Mouse (Mus musculus): ENCODE measurements around the gene Brd1. TPM values are rescaled to one million over a fixed set of nuclear protein-coding genes. Genes with fewer than 3 reads are reported as not detected.
"Not testable (repeated sequence)": the region's sequence is repeated elsewhere in the genome, so short reads cannot be mapped to it uniquely, and the experiment has no call there.

Gene Brd1
- 10.5 and 11.3 TPM in 2 replicates for polyA plus RNA-seq (2015; fragmentation: Nextera tagmentation; extraction: Ambion mirVana)

DNA sequence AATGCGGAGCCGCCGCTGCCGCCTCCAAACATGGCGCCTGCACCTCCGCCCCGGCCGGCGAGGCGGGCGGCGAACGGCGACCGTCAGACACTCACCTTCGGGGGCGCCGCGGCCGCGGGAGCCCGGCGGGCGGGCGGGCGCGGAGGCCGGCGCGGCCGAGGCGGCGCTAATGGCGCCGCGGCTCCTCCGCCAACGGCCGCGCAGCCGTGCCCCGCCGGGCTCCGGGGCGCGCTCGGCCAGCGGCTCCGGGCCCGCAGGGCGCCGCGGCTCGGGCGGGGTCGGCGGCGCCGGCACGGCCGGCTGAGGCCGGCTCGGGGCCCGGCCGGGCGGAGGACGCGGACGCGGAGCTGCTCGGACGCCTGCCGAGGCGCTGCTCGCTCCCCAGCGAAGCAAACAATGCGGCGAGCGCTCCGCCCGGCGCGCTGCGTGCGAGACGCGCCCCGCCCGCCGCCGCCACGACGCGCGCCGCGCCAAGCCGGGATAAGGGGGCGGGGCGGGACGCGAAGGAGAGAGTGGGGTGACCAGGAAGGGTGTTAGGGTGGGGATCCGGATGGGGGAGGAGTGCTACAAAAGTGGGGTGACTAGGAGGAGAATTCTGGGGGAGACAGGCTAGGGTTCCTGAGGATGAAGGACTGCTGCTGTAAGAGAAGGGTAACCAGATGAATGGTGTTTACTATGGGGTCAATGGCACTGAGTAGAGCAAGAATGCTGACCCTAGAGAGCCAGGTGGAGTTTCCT, at the start of gene Brd1:
TSS of gene Brd1 (minus strand) at position 400 of the 738 bp plus-strand sequence.
- H3K9me3 ChIP-seq (replicated peaks) = no peaks in the 10 kb centered on the region
- ATAC-seq (replicated peaks; ENCODE audit: insufficient number of reproducible peaks, insufficient read depth, low FRiP score, low read depth) = peak; percentile 83
- no peaks in the 10 kb centered on the region for H3K27me3 ChIP-seq
- peak within 1 kb of the TSS; percentile 78 for H3K4me2 ChIP-seq
- H3K4me3 ChIP-seq = peak within 1 kb of the TSS; percentile 96
- under 1% methylated on average over 92 of the region's 103 CpGs for WGBS
- H3K9ac ChIP-seq = peak within 1 kb of the TSS; percentile 97
- H3K4me1 ChIP-seq (replicated peaks) = peaks cover 31% of the 10 kb centered on the region
- H3K27ac ChIP-seq = peak within 1 kb of the TSS; percentile 91
- peaks cover 13% of the 10 kb centered on the region for H3K36me3 ChIP-seq

DNA sequence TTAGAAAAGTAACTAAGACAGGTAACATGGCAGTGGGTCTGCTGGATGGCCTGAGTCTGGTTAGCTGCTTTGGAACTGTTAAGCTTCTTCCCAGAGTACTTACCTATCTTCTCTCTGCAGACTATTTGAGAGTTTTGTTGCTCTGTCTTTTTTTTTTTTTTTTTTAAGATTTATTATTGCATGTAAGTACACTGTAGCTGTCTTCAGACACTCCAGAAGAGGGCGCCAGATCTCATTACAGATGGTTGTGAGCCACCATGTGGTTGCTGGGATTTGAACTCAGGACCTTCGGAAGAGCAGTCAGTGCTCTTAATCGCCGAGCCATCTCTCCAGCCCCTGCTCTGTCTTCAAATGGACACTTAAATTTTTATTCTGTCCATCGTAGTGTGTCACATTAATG, 40.6 kb upstream of the Brd1 start:
- not testable (repeated sequence) for H3K4me1 ChIP-seq (replicated peaks); H3K4me3 ChIP-seq; ATAC-seq (replicated peaks; ENCODE audit: insufficient number of reproducible peaks, insufficient read depth, low FRiP score, low read depth); H3K27ac ChIP-seq; H3K9ac ChIP-seq; H3K9me3 ChIP-seq (replicated peaks); H3K27me3 ChIP-seq; H3K4me2 ChIP-seq
- peaks cover 26% of the 10 kb centered on the region; the same call in 1 of the 2 replicates for H3K36me3 ChIP-seq
- WGBS = 88% methylated on average over 5 of the region's 5 CpGs

DNA sequence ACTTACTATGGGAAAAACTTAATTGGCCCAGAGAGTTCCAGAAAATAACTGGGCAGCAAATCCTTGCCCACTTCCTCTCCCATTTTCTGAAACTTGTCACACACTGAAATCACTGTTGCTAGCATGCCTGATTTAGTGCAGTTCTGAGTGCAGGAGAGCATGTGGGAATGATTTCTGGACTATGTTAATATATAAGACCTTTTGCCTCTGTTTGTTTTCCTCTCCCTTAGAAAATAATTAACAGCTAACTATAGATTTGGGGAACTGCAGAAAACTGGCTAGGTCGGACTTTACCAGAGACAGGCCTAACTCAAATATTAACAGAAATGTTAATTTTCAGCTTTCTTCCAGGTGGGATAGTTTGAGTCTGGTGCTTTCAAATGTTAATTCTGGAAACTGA, 34.5 kb upstream of the Brd1 start:
- H3K27ac ChIP-seq = no peak overlapping the region
- H3K36me3 ChIP-seq = peaks cover 23% of the 10 kb centered on the region; the same call in 1 of the 2 replicates

DNA sequence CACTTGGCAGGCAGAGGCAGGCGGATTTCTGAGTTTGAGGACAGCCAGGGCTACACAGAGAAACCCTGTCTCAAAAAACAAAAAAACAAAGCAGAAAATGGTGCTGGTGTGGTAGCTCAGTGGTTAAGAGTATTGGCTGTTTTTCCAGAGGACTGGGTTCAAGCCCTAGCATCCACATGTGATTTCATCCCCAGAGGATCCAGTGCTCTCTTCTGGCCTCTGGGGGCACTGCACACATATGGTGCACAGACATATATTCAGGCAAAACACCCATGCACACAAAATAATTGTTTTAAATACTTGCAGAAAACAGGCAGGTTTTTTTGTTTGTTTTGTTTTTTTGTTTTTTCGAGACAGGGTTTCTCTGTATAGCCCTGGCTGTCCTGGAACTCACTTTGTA, 32.1 kb upstream of the Brd1 start:
- not testable (repeated sequence) for H3K27ac ChIP-seq; H3K9ac ChIP-seq; ATAC-seq (replicated peaks; ENCODE audit: insufficient number of reproducible peaks, insufficient read depth, low FRiP score, low read depth); H3K4me1 ChIP-seq (replicated peaks); H3K27me3 ChIP-seq; H3K4me3 ChIP-seq; H3K4me2 ChIP-seq; H3K9me3 ChIP-seq (replicated peaks)
- peaks cover 18% of the 10 kb centered on the region; the same call in 1 of the 2 replicates for H3K36me3 ChIP-seq
- 92% methylated on average over 2 of the region's 2 CpGs for WGBS

More for the DNA sequence above, 34.5 kb upstream of the Brd1 start:
- WGBS = 92% methylated on average over 1 of the region's 1 CpGs
- ATAC-seq (replicated peaks; ENCODE audit: insufficient number of reproducible peaks, insufficient read depth, low FRiP score, low read depth) = no peak
- no peak overlapping the region for H3K4me2 ChIP-seq
- H3K9me3 ChIP-seq (replicated peaks) = no peaks in the 10 kb centered on the region
- no peak overlapping the region for H3K9ac ChIP-seq
- H3K4me3 ChIP-seq = no peak overlapping the region
- H3K27me3 ChIP-seq = no peaks in the 10 kb centered on the region
- no peaks in the 10 kb centered on the region for H3K4me1 ChIP-seq (replicated peaks)

DNA sequence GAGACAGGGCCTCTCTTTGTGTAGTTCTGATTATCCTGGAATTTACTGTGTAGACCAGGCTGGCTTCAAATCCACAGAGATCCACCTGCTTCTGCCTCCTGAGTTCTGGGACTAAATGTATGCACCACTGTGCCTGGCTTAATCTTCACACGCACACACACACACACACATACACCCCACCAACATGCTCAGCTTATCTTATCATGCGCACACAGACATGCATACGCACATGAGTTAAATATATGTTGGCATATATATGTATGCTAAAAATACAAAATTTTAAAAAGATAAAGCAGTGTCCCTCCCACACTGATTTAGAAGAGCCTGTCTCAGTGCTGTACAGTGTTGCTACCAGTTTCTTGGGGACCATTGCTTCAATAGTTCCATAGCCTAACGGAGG, 27.5 kb upstream of the Brd1 start:
- no peak overlapping the region for H3K9ac ChIP-seq
- no peak overlapping the region for H3K4me2 ChIP-seq
- no peak overlapping the region for H3K27ac ChIP-seq
- no peak for ATAC-seq (replicated peaks; ENCODE audit: insufficient number of reproducible peaks, insufficient read depth, low FRiP score, low read depth)
- peaks cover 21% of the 10 kb centered on the region for H3K4me1 ChIP-seq (replicated peaks)
- 83% methylated on average over 4 of the region's 4 CpGs for WGBS
- H3K36me3 ChIP-seq = peaks cover 14% of the 10 kb centered on the region; the same call in 1 of the 2 replicates
- no peaks in the 10 kb centered on the region for H3K27me3 ChIP-seq
- H3K9me3 ChIP-seq (replicated peaks) = no peaks in the 10 kb centered on the region
- no peak overlapping the region for H3K4me3 ChIP-seq

DNA sequence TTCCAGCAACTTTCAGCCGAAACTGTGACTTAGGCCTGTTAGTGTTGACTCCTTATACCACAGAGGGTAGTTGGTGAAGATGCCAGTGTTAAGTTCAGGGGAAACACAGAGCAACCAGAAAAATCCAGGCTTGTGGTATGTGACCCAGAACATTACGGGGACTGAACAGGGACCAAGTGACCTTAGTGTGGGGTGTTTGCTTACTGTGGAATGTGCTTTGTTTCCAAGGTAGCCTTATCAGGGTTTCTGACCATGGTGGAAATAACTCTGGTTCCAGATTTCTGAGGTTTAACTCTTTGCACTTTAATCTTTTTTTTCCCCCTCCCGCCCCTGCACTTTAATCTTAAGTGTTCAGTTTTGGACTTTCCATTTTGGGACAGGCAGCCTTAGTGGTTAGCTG, 24.0 kb upstream of the Brd1 start:
- H3K4me1 ChIP-seq (replicated peaks) = peaks cover 26% of the 10 kb centered on the region
- H3K4me2 ChIP-seq = peak overlapping the region; percentile 41; the same call in 1 of the 2 replicates
- peaks cover 14% of the 10 kb centered on the region; the same call in 1 of the 2 replicates for H3K36me3 ChIP-seq
- H3K9me3 ChIP-seq (replicated peaks) = no peaks in the 10 kb centered on the region
- peak overlapping the region; percentile 84 for H3K27ac ChIP-seq
- H3K9ac ChIP-seq = no peak overlapping the region
- no peak overlapping the region for H3K4me3 ChIP-seq
- ATAC-seq (replicated peaks; ENCODE audit: insufficient number of reproducible peaks, insufficient read depth, low FRiP score, low read depth) = peak; percentile 44; the same call in 1 of the 2 replicates
- WGBS = 36% methylated on average over 3 of the region's 3 CpGs
- H3K27me3 ChIP-seq = no peaks in the 10 kb centered on the region

DNA sequence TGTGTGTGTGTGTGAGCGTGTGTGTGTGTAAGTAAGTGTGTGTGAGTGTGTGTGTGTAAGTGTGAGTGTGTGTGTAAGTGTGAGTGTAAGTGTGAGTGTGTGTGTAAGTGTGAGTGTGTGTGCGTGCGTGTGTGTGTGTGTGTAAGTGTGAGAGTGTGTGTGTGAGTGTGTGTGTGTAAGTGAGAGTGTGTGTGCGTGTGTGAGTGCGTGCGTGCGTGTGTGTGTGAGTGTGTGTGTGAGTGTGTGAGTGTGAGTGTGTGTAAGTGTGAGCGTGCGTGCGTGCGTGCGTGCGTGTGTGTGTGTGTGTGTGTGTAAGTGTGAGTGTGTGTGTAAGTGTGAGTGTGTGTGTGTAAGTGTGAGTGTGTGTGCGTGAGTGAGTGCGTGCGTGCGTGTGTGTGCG, 21.7 kb upstream of the Brd1 start:
- peaks cover 32% of the 10 kb centered on the region for H3K4me1 ChIP-seq (replicated peaks)

DNA sequence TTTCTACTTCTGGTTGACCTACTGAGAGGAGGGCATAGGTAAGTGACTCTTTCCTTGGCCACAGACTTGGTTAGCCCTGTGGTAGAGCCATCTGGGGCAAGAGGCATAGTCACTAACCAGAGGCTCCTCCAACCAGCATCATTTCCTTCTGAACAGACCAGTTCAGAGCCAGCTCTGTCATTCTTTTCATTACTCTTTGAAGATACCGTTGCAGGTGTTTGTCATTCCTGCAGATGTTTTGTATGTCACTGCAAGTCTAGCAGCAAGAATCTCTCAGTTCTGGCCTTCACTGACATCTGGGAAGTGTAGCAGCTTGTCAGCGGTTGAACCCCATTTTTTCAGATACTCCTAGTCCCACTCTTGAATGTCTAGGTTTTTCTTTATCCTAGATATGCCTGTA, 20.9 kb upstream of the Brd1 start:
- H3K4me2 ChIP-seq = no peak overlapping the region
- ATAC-seq (replicated peaks; ENCODE audit: insufficient number of reproducible peaks, insufficient read depth, low FRiP score, low read depth) = no peak
- peaks cover 5% of the 10 kb centered on the region; the same call in 1 of the 2 replicates for H3K36me3 ChIP-seq
- H3K9me3 ChIP-seq (replicated peaks) = no peaks in the 10 kb centered on the region
- no peak overlapping the region for H3K9ac ChIP-seq
- 69% methylated on average over 2 of the region's 2 CpGs for WGBS
- H3K27me3 ChIP-seq = no peaks in the 10 kb centered on the region
- no peak overlapping the region for H3K4me3 ChIP-seq
- H3K27ac ChIP-seq = no peak overlapping the region
- H3K4me1 ChIP-seq (replicated peaks) = peaks cover 35% of the 10 kb centered on the region

More for the DNA sequence above, 21.7 kb upstream of the Brd1 start:
- Histone ChIP-seq H3K4me2 (no peak overlapping the region), H3K27me3 (no peaks in the 10 kb centered on the region), H3K27ac (no peak overlapping the region), H3K36me3 (peaks cover 6% of the 10 kb centered on the region; the same call in 1 of the 2 replicates), H3K9me3 (replicated peaks) (no peaks in the 10 kb centered on the region), H3K4me3 (no peak overlapping the region), H3K9ac (no peak overlapping the region)
- no peak for ATAC-seq (replicated peaks; ENCODE audit: insufficient number of reproducible peaks, insufficient read depth, low FRiP score, low read depth)
- 95% methylated on average over 18 of the region's 18 CpGs for WGBS

DNA sequence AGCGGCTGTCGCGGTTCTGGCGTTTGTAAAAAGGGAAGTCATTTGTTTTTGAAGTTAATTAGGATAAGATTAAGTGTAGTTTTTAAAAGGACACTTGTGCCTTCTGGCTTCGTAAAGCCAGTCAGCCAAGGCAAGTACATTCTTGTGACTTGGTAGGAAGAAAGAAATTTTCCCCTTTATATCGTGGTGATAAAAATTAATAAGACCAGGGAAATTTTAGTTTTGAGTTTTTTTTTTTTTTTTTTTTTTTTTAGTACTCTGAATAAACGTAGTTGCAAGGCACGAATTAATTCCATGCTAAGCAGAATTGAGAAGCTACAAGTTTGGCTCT, 18.3 kb upstream of the Brd1 start:
- ATAC-seq (replicated peaks; ENCODE audit: insufficient number of reproducible peaks, insufficient read depth, low FRiP score, low read depth) = no peak
- H3K4me1 ChIP-seq (replicated peaks) = peaks cover 19% of the 10 kb centered on the region
- H3K27ac ChIP-seq = peak overlapping the region; percentile 87
- H3K27me3 ChIP-seq = no peaks in the 10 kb centered on the region
- H3K4me3 ChIP-seq = peak overlapping the region; percentile 81
- WGBS = 1% methylated on average over 8 of the region's 8 CpGs
- H3K9ac ChIP-seq = peak overlapping the region; percentile 89
- peak overlapping the region; percentile 90 for H3K4me2 ChIP-seq
- 0 out of 2 replicates have a peak, but pooled peaks cover 5% of the 10 kb centered on the region for H3K36me3 ChIP-seq
- no peaks in the 10 kb centered on the region for H3K9me3 ChIP-seq (replicated peaks)

DNA sequence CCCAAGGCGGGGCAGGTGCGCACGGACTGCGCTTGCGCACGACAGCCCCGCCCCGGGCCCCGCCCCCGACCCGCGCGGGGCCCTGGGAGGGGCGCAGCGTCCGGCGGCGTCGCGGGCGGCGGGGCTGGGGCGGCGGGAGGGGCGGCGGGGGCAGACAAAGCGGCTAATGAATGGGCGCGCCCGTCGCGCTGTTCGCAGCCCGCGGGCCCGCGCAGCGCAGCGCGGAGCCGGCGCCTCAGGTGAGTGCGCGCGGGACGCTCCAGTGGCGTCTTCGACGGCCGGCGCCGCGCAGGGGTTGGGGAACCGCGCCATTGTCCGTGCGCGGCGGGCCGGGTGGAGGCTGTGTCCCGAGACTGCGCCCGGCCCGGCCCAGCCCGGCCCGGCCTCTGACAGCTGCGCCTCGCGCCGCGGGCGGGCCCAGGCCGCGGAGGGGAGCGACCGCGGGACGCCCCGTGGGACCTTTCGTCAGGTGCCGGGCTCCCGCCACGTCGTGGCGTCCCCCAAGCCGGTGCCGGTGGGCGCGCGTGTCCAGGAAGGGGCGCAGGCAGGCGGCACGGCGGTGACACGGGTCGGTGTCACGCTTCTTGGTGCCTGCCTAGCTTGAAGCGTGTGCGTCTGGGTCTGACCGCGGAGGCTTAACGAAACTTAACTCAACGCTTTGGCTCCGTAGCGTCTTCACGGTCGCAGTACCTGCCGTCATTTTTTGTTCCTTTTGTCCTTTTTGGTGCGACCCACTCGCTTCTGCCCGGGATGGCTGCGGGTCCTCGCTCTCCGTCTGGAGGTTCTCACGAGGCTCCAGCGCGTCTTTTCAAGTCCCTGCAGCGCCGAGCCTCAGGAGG, 17.8 kb upstream of the Brd1 start, which contains the start of gene Zbed4:
TSS of gene Zbed4 (plus strand) at position 97 of the 839 bp plus-strand sequence.
- Histone ChIP-seq H3K9me3 (replicated peaks) (no peaks in the 10 kb centered on the region), H3K27me3 (no peaks in the 10 kb centered on the region), H3K36me3 (no peaks in the 10 kb centered on the region), H3K4me1 (replicated peaks) (peaks cover 14% of the 10 kb centered on the region), H3K4me2 (peak within 1 kb of the TSS; percentile 90), H3K9ac (peak within 1 kb of the TSS; percentile 89), H3K4me3 (peak within 1 kb of the TSS; percentile 81), H3K27ac (peak within 1 kb of the TSS; percentile 93)
- under 1% methylated on average over 88 of the region's 119 CpGs for WGBS
- peak; percentile 25 for ATAC-seq (replicated peaks; ENCODE audit: insufficient number of reproducible peaks, insufficient read depth, low FRiP score, low read depth)
